Mouse (Mus musculus) limb, embryonic 12.5 days (tissue): ENCODE data around the gene Olfr113. TPM values are rescaled to one million over a fixed set of nuclear protein-coding genes. Genes with fewer than 3 reads are reported as not detected.
"Not testable (repeated sequence)": the region's sequence is repeated elsewhere in the genome, so short reads cannot be mapped to it uniquely, and the experiment has no call there.

ENCODE experiments used
- ATAC-seq: fragments of 200-750 bp; cut with Nextera tagmentation; 2 replicates; pipeline ENCODE4 v1.8.0; 2017; ENCODE audit warnings: low read depth, moderate TSS enrichment; ENCODE audit not compliant: insufficient number of reproducible peaks, insufficient read depth, low FRiP score, low TSS enrichment
- H3K27ac ChIP-seq: fragments of 300-500 bp; sonication (generic); 2 replicates; pipeline ENCODE4 v1.5.1; 2016; ENCODE audit warnings: mild to moderate bottlenecking, moderate library complexity
- H3K27me3 ChIP-seq: fragments of 300-500 bp; sonication (generic); 2 replicates; pipeline ENCODE4 v1.6.1; 2016; ENCODE audit warnings: mild to moderate bottlenecking, moderate library complexity
- H3K36me3 ChIP-seq: fragments of 300-500 bp; sonication (generic); 2 replicates; pipeline ENCODE4 v1.6.1; 2016; ENCODE audit warnings: mild to moderate bottlenecking, moderate library complexity
- H3K4me1 ChIP-seq: fragments of 300-500 bp; sonication (generic); replicated peaks from 2 replicates; pipeline ENCODE4 v1.6.1; 2016
- H3K4me2 ChIP-seq: fragments of 300-500 bp; sonication (generic); 2 replicates; pipeline ENCODE4 v1.6.1; 2016; ENCODE audit warnings: mild to moderate bottlenecking, moderate library complexity
- H3K4me3 ChIP-seq: fragments of 300-500 bp; sonication (generic); replicated peaks from 2 replicates; pipeline ENCODE4 v1.5.1; 2016; ENCODE audit warnings: mild to moderate bottlenecking
- H3K9ac ChIP-seq: fragments of 300-500 bp; sonication (generic); replicated peaks from 2 replicates; pipeline ENCODE4 v1.6.1; 2016; ENCODE audit warnings: mild to moderate bottlenecking, moderate library complexity
- H3K9me3 ChIP-seq: fragments of 300-500 bp; sonication (generic); 2 replicates; pipeline ENCODE4 v1.6.1; 2016; ENCODE audit warnings: mild to moderate bottlenecking, moderate library complexity
- WGBS: fragments of 180-500 bp; shearing (Covaris S2); methylation state at CpG from one replicate; pipeline ENCODE4 v1.1.7; 2016; 5-methylcytosine and 5-hydroxymethylcytosine counted together
- polyA plus RNA-seq: library from polyadenylated mRNA; unstranded; fragments of >200 nt; fragmentation: Nextera tagmentation; extraction: Ambion mirVana; gene quantifications from 2 replicates; pipeline ENCODE4 v1.2.1, GENCODE M21; 2016

The Olfr113 gene
- not detected in 2 replicates for polyA plus RNA-seq

DNA sequence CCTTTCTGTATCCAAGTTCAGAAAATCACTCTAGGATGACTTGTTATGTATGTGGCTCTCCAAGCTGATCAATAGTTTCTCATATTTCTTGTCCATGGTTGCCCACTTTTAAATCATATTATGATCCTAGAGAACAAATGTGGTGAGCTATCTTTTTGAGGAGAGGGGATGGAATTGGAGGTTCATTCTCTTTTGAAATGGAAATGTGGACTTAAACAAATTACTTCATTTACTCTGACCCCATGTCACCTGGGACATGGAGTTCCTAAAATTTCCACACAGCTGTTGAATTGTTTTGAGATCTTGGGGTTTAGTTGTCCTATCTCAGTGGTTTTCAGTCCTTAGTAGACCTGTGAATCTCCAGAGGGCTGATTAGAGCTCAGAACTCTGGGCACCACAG lies at the start of gene Olfr113:
Gene Olfr113 (minus strand): TSS at position 101 of the 400 bp plus-strand sequence.
- H3K4me1 ChIP-seq, result no peaks in the 10 kb centered on the region
- H3K27ac ChIP-seq, result no peak within 1 kb of the TSS
- no peak within 1 kb of the TSS for H3K4me2 ChIP-seq
- no peak within 1 kb of the TSS for H3K4me3 ChIP-seq
- H3K9me3 ChIP-seq, result no peaks in the 10 kb centered on the region
- no peak for ATAC-seq
- no peak within 1 kb of the TSS for H3K9ac ChIP-seq
- no peaks in the 10 kb centered on the region for H3K36me3 ChIP-seq
- no peaks in the 10 kb centered on the region for H3K27me3 ChIP-seq

GRCm38 (mm10) chr17:37627009-37627408 lies 49.5 kb upstream of the Olfr113 start, which contains the start of the genes Olfr115 and Olfr116:
TSS of gene Olfr115 (minus strand) at chr17:37627109.
TSS of gene Olfr116 (minus strand) at chr17:37627199.
- ATAC-seq, result no peak
- WGBS, result 78% methylated on average over 2 of the region's 2 CpGs

DNA sequence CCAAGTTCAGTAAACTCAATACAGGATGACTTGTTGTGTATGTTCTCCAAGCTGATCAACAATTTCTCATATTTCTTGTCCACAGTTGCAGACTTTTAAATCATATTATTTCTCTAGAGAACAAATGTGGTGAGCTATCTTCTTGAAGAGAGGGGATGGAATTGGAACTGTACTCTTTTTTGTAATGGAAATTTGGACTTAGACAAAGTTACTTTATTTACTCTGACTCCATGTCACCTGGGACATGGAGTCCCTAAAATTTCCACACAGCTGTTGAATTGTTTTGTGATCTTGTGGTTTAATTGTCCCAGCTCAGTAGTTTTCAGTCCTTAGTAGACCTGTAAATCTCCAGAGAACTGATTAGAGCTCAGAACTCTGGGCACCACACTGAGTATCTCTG lies 15.2 kb upstream of the Olfr113 start, which contains the start of gene Olfr114:
Gene Olfr114 (minus strand): TSS at position 101 of the 400 bp plus-strand sequence.
- no peaks in the 10 kb centered on the region for H3K27me3 ChIP-seq
- H3K36me3 ChIP-seq, result no peaks in the 10 kb centered on the region
- no peaks in the 10 kb centered on the region for H3K4me1 ChIP-seq
- ATAC-seq, result no peak
- H3K9me3 ChIP-seq, result no peaks in the 10 kb centered on the region
- H3K27ac ChIP-seq, result no peak within 1 kb of the TSS
- H3K4me2 ChIP-seq, result no peak within 1 kb of the TSS
- no peak within 1 kb of the TSS for H3K4me3 ChIP-seq
- no peak within 1 kb of the TSS for H3K9ac ChIP-seq

More at GRCm38 (mm10) chr17:37627009-37627408, 49.5 kb upstream of the Olfr113 start, which contains the start of the genes Olfr115 and Olfr116:
- H3K4me3 ChIP-seq, result no peak within 1 kb of the TSS
- H3K4me1 ChIP-seq, result no peaks in the 10 kb centered on the region
- no peaks in the 10 kb centered on the region for H3K36me3 ChIP-seq
- no peaks in the 10 kb centered on the region for H3K27me3 ChIP-seq
- no peak within 1 kb of the TSS for H3K9ac ChIP-seq
- no peak within 1 kb of the TSS for H3K4me2 ChIP-seq
- peaks cover 6% of the 10 kb centered on the region for H3K9me3 ChIP-seq
- no peak within 1 kb of the TSS for H3K27ac ChIP-seq

GRCm38 (mm10) chr17:37569351-37569750 lies 8.1 kb downstream of the Olfr113 start, which contains the start of gene Olfr112:
TSS of gene Olfr112 (minus strand) at chr17:37569451.
- Histone ChIP-seq H3K36me3 (no peaks in the 10 kb centered on the region), H3K9me3 (no peaks in the 10 kb centered on the region), H3K9ac (no peak within 1 kb of the TSS), H3K4me2 (no peak within 1 kb of the TSS), H3K4me1 (no peaks in the 10 kb centered on the region), H3K27ac (no peak within 1 kb of the TSS), H3K4me3 (no peak within 1 kb of the TSS), H3K27me3 (no peaks in the 10 kb centered on the region)
- no peak for ATAC-seq

GRCm38 (mm10) chr17:37558913-37559615 lies 18.4 kb downstream of the Olfr113 start:
- no peaks in the 10 kb centered on the region for H3K27me3 ChIP-seq

GRCm38 (mm10) chr17:37543800-37544435 lies 33.5 kb downstream of the Olfr113 start:
- no peaks in the 10 kb centered on the region for H3K36me3 ChIP-seq
- H3K9ac ChIP-seq, result no peak overlapping the region
- no peak overlapping the region for H3K4me2 ChIP-seq
- H3K4me1 ChIP-seq, result no peaks in the 10 kb centered on the region
- no peaks in the 10 kb centered on the region for H3K27me3 ChIP-seq
- H3K4me3 ChIP-seq, result no peak overlapping the region
- H3K27ac ChIP-seq, result no peak overlapping the region
- no peak for ATAC-seq
- H3K9me3 ChIP-seq, result no peaks in the 10 kb centered on the region
- 55% methylated on average over 3 of the region's 3 CpGs for WGBS

More at GRCm38 (mm10) chr17:37558913-37559615, 18.4 kb downstream of the Olfr113 start:
- 51% methylated on average over 1 of the region's 1 CpGs for WGBS
- Histone ChIP-seq H3K4me2 (no peak overlapping the region), H3K4me1 (no peaks in the 10 kb centered on the region), H3K9me3 (0 out of 2 replicates have a peak, but pooled peaks cover 5% of the 10 kb centered on the region), H3K36me3 (no peaks in the 10 kb centered on the region), H3K4me3 (no peak overlapping the region), H3K27ac (no peak overlapping the region), H3K9ac (no peak overlapping the region)
- no peak for ATAC-seq

- H3K27ac ChIP-seq, result no peak overlapping the region
- H3K27me3 ChIP-seq, result no peaks in the 10 kb centered on the region
- no peaks in the 10 kb centered on the region for H3K9me3 ChIP-seq
- H3K4me2 ChIP-seq, result no peak overlapping the region
- WGBS, result 76% methylated on average over 4 of the region's 4 CpGs
- H3K4me3 ChIP-seq, result no peak overlapping the region
- H3K4me1 ChIP-seq, result no peaks in the 10 kb centered on the region
- H3K36me3 ChIP-seq, result no peaks in the 10 kb centered on the region
- no peak overlapping the region for H3K9ac ChIP-seq
- ATAC-seq, result no peak
Observed at GRCm38 (mm10) chr17:37541454-37542119, 35.9 kb downstream of the Olfr113 start.

DNA sequence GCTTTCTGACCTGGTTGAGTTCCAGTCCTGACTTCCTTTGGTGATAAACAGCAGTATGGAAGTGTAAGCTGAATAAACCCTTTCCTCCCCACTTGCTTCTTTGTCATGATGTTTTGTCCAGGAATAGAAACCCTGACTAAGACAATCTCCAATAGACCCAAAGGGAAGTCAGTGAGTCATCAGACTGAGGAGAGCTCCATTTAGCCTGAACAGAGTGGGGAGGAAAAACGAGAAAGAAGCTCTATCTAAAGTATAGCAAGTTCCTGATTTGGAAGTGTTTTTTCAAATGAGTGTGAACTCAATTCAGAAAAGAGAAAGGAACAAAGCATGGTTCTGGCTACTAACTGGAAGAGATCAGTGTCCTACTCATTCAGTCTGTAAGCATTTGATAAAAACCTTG lies 39.0 kb downstream of the Olfr113 start:
- WGBS, result 56% methylated on average over 1 of the region's 1 CpGs
- not testable (repeated sequence) for H3K9me3 ChIP-seq, H3K4me3 ChIP-seq, ATAC-seq, H3K4me2 ChIP-seq, H3K36me3 ChIP-seq, H3K9ac ChIP-seq, H3K27ac ChIP-seq, H3K4me1 ChIP-seq, H3K27me3 ChIP-seq

GRCm38 (mm10) chr17:37535173-37535572 lies 42.3 kb downstream of the Olfr113 start:
- no peak overlapping the region for H3K27ac ChIP-seq
- H3K4me1 ChIP-seq, result no peaks in the 10 kb centered on the region
- no peak overlapping the region for H3K4me3 ChIP-seq
- H3K36me3 ChIP-seq, result no peaks in the 10 kb centered on the region
- H3K9me3 ChIP-seq, result no peaks in the 10 kb centered on the region
- ATAC-seq, result no peak
- no peaks in the 10 kb centered on the region for H3K27me3 ChIP-seq
- H3K4me2 ChIP-seq, result no peak overlapping the region
- H3K9ac ChIP-seq, result no peak overlapping the region

GRCm38 (mm10) chr17:37525427-37525826 lies 52.0 kb downstream of the Olfr113 start:
- not testable (repeated sequence) for H3K27ac ChIP-seq, H3K4me3 ChIP-seq, ATAC-seq, H3K9ac ChIP-seq, H3K4me2 ChIP-seq, H3K36me3 ChIP-seq, H3K9me3 ChIP-seq, H3K27me3 ChIP-seq, H3K4me1 ChIP-seq
- WGBS, result 61% methylated on average over 1 of the region's 1 CpGs

DNA sequence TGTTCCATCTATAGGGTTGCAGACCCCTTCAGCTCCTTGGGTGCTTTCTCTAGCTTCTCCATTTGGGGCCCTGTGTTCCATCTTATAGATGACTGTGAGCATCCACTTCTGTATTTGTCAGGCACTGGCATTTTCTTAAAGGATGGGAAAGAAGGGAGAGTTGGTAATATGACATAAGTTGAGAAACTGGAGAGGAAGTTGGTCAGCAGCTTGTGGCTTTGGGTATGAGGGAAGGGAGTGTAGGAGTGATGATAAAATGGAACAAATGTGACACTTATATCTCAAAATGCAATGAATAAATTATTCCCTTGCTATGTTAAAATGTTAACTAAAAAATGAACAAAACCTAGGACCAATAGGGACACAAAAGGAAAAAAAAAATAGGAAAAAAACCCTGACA lies 52.9 kb downstream of the Olfr113 start:
- H3K9ac ChIP-seq, H3K36me3 ChIP-seq, H3K4me2 ChIP-seq, H3K9me3 ChIP-seq, ATAC-seq, H3K27me3 ChIP-seq, H3K4me1 ChIP-seq, H3K4me3 ChIP-seq, H3K27ac ChIP-seq: not testable (repeated sequence)
